Mouse (Mus musculus) heart, embryonic 14.5 days (tissue): Measurements from ENCODE around the gene Zfp524. TPM values are rescaled to one million over a fixed set of nuclear protein-coding genes. Genes with fewer than 3 reads are reported as not detected.
"Not testable (repeated sequence)": the region's sequence is repeated elsewhere in the genome, so short reads cannot be mapped to it uniquely, and the experiment has no call there.

Experiments
- ATAC-seq: fragments of 200-750 bp; cut with Nextera tagmentation; 2 replicates; pipeline ENCODE4 v1.8.0; 2017; ENCODE audit warnings: low read depth, moderate TSS enrichment; ENCODE audit not compliant: insufficient number of reproducible peaks, insufficient read depth, low FRiP score
- H3K27ac ChIP-seq, 2 experiments: fragments of 200-500 bp in 1 of 2; fragments of 300-500 bp in 1 of 2; sonication (generic) in 1 of 2; replicated peaks in 1 of 2; 2 replicates each; pipeline ENCODE4 v1.5.1; 2012 to 2014; ENCODE audit warnings: low read depth in 2 of 2, low read length in 2 of 2, control low read depth in 1 of 2, mild to moderate bottlenecking in 1 of 2, mixed read lengths in 1 of 2; ENCODE audit not compliant: control insufficient read depth in 1 of 2, insufficient read depth in 1 of 2
- H3K27me3 ChIP-seq: fragments of 300-500 bp; sonication (generic); 2 replicates; pipeline ENCODE4 v1.6.1; 2014; ENCODE audit warnings: mild to moderate bottlenecking, low read length, control low read depth; ENCODE audit not compliant: control insufficient read depth, insufficient read depth
- H3K36me3 ChIP-seq: fragments of 300-500 bp; sonication (generic); 2 replicates; pipeline ENCODE4 v1.6.1; 2014; ENCODE audit warnings: mild to moderate bottlenecking, control low read depth, low read length, mixed read lengths; ENCODE audit not compliant: control insufficient read depth, insufficient read depth
- H3K4me1 ChIP-seq, 2 experiments: fragments of 200-500 bp in 1 of 2; fragments of 300-500 bp in 1 of 2; sonication (generic) in 1 of 2; 2 replicates each; pipeline ENCODE4 v1.6.1; 2012 to 2014; ENCODE audit warnings: low read length in 2 of 2, control low read depth in 1 of 2, mixed read lengths in 1 of 2; ENCODE audit not compliant: control insufficient read depth in 2 of 2, insufficient read depth in 2 of 2
- H3K4me2 ChIP-seq: fragments of 300-500 bp; sonication (generic); 2 replicates; pipeline ENCODE4 v1.6.1; 2014; ENCODE audit warnings: mild to moderate bottlenecking, low read length
- H3K4me3 ChIP-seq, 2 experiments: fragments of 200-500 bp in 1 of 2; fragments of 300-500 bp in 1 of 2; sonication (generic) in 1 of 2; 2 replicates each; pipeline ENCODE4 v1.5.1; 2012 to 2014; ENCODE audit warnings: low read length in 2 of 2, mild to moderate bottlenecking in 2 of 2, control low read depth in 1 of 2, low read depth in 1 of 2, moderate library complexity in 1 of 2; ENCODE audit not compliant: control insufficient read depth in 1 of 2, insufficient read depth in 1 of 2
- H3K9ac ChIP-seq: fragments of 300-500 bp; sonication (generic); 2 replicates; pipeline ENCODE4 v1.6.1; 2014; ENCODE audit warnings: mild to moderate bottlenecking, low read length
- H3K9me3 ChIP-seq: fragments of 300-500 bp; sonication (generic); 2 replicates; pipeline ENCODE4 v1.6.1; 2016; ENCODE audit warnings: low read length, control low read depth; ENCODE audit not compliant: control insufficient read depth
- WGBS: fragments of 180-500 bp; shearing (Covaris S2); extraction: QIAGEN DNeasy Blood & Tissue Kit; methylation state at CpG from one replicate; pipeline ENCODE4 v1.1.7; 2014; 5-methylcytosine and 5-hydroxymethylcytosine counted together
- polyA plus RNA-seq: library from polyadenylated mRNA; unstranded; fragments of >200 nt; fragmentation: Nextera tagmentation; extraction: Ambion mirVana; gene quantifications from 2 replicates; pipeline ENCODE4 v1.2.1, GENCODE M21; 2014

The Zfp524 gene
- polyA plus RNA-seq, 1 experiment from 2014 or later = 12.6 TPM

DNA sequence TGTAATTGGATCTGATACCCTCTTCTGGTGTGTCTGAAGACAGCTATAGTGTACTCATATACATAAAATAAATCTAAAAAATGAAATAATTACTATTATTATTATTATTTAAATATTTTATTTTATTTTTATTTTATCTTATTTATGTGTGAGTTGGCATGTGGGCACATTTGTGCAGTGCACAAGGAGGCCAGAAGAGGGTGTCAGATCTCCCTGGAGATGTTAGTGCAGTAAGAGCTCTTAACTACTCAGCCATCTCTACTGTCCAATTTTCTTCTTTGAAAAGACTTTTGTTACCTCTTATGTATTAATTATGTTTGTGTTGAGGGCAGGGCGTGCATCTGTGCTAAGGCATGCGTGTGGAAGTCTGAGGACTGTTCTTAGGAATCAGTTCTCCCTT is 14.3 kb upstream of the Zfp524 start:
- Histone ChIP-seq H3K27ac (no peak overlapping the region), H3K4me3 (no peak overlapping the region), H3K9me3 (no peaks in the 10 kb centered on the region), H3K9ac (no peak overlapping the region), H3K36me3 (no peaks in the 10 kb centered on the region), H3K27me3 (peaks cover 3% of the 10 kb centered on the region; the same call in 1 of the 2 replicates), H3K4me1 (peaks cover 6 to 12% of the 10 kb centered on the region in 2 experiments; a peak in 3 of 4 replicates), H3K4me2 (no peak overlapping the region)
- WGBS = 63% methylated on average over 2 of the region's 2 CpGs
- no peak for ATAC-seq

- WGBS = 70% methylated on average over 8 of the region's 8 CpGs
- not testable (repeated sequence) for H3K9ac ChIP-seq, H3K27ac ChIP-seq, H3K4me1 ChIP-seq, ATAC-seq, H3K27me3 ChIP-seq, H3K9me3 ChIP-seq, H3K4me3 ChIP-seq, H3K4me2 ChIP-seq
- peaks cover 15% of the 10 kb centered on the region for H3K36me3 ChIP-seq
Measured at GRCm38 (mm10) chr7:5002876-5003275, 11.3 kb upstream of the Zfp524 start.

- Histone ChIP-seq H3K4me3 (no peak overlapping the region), H3K27me3 (no peaks in the 10 kb centered on the region), H3K4me2 (no peak overlapping the region), H3K4me1 (0 out of 4 replicates have a peak, but pooled peaks cover 0 to 2% of the 10 kb centered on the region in 2 experiments), H3K9me3 (no peaks in the 10 kb centered on the region), H3K9ac (no peak overlapping the region), H3K36me3 (peaks cover 69% of the 10 kb centered on the region), H3K27ac (no peak overlapping the region)
- no peak for ATAC-seq
- WGBS = 95% methylated on average over 26 of the region's 26 CpGs
Measured at GRCm38 (mm10) chr7:5008229-5008628, 6.0 kb upstream of the Zfp524 start.

- Histone ChIP-seq H3K9me3 (no peaks in the 10 kb centered on the region), H3K9ac (no peak overlapping the region), H3K4me1 (peaks cover 0 to 10% of the 10 kb centered on the region in 2 experiments; a peak in 2 of 4 replicates), H3K36me3 (peaks cover 58% of the 10 kb centered on the region), H3K27me3 (no peaks in the 10 kb centered on the region), H3K4me3 (no peak overlapping the region), H3K4me2 (0 out of 2 replicates have a peak overlapping the region, but pooled peaks have one; percentile 65), H3K27ac (no peak overlapping the region)
- 90% methylated on average over 27 of the region's 27 CpGs for WGBS
- ATAC-seq = no peak
Measured at GRCm38 (mm10) chr7:5012681-5013513, 1.3 kb upstream of the Zfp524 start.

DNA sequence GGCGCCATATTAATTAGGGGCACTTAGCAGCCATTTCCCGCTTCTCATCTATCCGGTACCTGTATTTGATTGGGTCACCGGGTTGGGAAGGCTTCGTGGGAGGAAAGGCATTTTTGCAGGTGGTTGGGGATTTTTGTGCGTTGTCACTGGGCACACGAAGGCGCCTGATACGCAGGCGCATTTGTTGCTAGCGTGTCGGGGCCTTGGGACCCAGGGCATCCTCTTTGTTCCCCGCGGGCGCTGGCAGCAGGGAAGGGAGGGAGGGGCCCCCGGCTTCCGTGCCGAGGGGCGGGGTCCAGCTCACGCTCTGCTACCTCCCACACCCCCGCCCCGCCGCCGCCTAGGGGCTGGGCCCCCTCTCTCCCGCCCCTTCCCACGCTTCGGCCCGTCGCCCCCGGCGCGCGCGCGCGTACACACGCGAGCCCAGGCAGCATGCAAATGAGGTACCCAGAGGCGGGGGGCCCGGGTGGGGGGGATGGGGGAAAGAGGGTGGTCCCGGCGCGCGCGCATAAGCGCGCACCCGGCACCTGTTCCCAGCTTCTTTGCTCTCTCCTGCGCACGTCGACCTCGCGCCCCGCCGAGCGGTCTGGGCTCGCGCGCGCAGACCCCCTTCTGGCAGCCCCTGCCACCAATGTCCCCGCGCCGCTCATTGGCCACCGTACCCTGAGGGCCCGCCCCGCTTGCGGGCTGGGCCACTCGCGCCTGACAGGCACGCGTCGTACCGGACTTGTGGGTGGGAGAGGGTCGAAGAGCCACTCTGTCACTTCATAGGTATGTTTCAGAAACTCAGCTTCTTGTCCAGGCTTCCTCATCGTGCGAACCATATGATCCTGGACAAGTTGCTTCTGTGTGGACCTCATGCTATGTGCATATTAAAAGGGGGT is 1.1 kb downstream of the Zfp524 start, which contains the start of gene Gm44973:
TSS of gene Gm44973 (plus strand) at position 379 of the 884 bp plus-strand sequence.
- Histone ChIP-seq H3K4me3 (peak within 1 kb of the TSS; percentile 64 to 84), H3K4me2 (peak within 1 kb of the TSS; percentile 70), H3K27ac (peak within 1 kb of the TSS; percentile 97 to 99), H3K9me3 (no peaks in the 10 kb centered on the region), H3K9ac (peak within 1 kb of the TSS; percentile 88), H3K27me3 (no peaks in the 10 kb centered on the region), H3K4me1 (peaks cover 0 to 13% of the 10 kb centered on the region in 2 experiments; a peak in 2 of 4 replicates), H3K36me3 (peaks cover 34% of the 10 kb centered on the region)
- ATAC-seq = peak; percentile 84
- WGBS = under 1% methylated on average over 64 of the region's 76 CpGs

- H3K9ac ChIP-seq = peak overlapping the region; percentile 76
- H3K4me2 ChIP-seq = peak overlapping the region; percentile 70
- peaks cover 27% of the 10 kb centered on the region for H3K36me3 ChIP-seq
- ATAC-seq = no peak
- 66% methylated on average over 3 of the region's 3 CpGs for WGBS
- no peaks in the 10 kb centered on the region for H3K9me3 ChIP-seq
- H3K27ac ChIP-seq = peak overlapping the region; percentile 72 to 97
- H3K4me3 ChIP-seq = peak overlapping the region; percentile 64 to 84
- no peaks in the 10 kb centered on the region for H3K27me3 ChIP-seq
- peaks cover 0 to 14% of the 10 kb centered on the region in 2 experiments; a peak in 2 of 4 replicates for H3K4me1 ChIP-seq
Measured at GRCm38 (mm10) chr7:5016057-5016456, 1.8 kb downstream of the Zfp524 start.

DNA sequence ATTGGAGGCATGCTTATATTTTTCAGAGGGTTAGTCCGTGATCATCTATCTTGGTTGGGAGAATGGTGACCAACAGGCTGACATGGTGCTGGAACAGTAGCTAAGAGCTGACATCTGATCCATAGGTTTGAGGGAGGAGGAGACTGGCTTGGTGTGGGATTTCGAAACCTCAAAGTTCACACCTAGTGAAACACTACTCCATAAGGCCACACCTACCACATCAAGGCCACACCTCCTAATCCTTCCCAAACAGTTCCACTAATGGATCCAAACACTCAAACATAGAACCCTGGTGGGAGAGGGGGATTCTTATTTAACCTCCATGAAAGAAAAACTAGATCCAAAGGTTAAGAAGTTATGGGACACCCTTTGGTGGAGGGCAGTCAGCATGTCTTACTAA is 2.7 kb downstream of the Zfp524 start:
- Histone ChIP-seq H3K27ac (no peak overlapping the region), H3K9ac (no peak overlapping the region), H3K36me3 (peaks cover 23% of the 10 kb centered on the region), H3K27me3 (no peaks in the 10 kb centered on the region), H3K4me1 (peaks cover 4 to 20% of the 10 kb centered on the region in 2 experiments), H3K4me2 (no peak overlapping the region), H3K4me3 (no peak overlapping the region), H3K9me3 (no peaks in the 10 kb centered on the region)
- no peak for ATAC-seq
- 98% methylated on average over 2 of the region's 2 CpGs for WGBS
